Mouse (Mus musculus) stomach, postnatal 0 days (tissue): Measurements from ENCODE around the gene Spout1.

Experiments used
- CTCF ChIP-seq: IDR thresholded peaks from 2 replicates; pipeline ENCODE4 v1.5.1; 2016; ENCODE audit warnings: antibody characterized with exemption, low read depth, mild to moderate bottlenecking, moderate library complexity
- EP300 ChIP-seq: optimal IDR thresholded peaks from 2 replicates; pipeline ENCODE3; 2016; ENCODE audit warnings: antibody characterized with exemption

DNA sequence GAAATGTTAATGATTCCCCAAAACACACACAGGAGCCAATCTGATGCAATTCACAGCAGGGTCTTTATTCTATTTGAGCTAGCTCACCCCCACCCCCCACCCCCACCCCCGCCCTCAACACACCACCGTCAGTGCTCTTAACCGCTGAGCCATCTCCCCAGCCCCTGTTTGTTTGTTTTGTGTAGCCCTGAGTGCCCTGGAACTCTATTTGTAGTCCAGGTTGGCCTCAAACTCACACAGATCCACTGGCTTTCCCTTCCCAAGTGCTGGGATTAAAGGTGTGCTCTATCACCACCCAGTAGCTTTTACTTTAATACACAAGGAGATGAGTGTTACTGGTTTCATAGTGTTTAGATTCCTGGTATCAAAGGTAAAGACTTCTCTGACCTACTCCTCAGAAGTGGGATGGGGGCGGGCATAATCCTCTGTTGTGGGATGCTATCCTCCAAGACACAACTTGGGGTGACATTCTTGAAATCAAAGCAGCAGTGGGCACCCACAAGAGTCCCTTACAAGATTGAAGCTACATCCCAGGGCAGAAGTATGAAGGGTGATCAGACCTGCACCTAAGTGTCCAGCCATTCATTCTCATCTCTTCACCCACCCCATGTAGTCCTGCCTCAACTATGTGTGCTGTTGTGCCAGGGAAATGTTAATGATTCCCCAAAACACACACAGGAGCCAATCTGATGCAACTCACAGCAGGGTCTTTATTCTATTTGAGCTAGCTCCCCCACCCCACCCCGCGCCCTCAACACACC lies 33.3 kb upstream of the Spout1 start:
- no peak for TF ChIP-seq CTCF
- TF ChIP-seq EP300, result no peak
